Mouse (Mus musculus) neural tube, embryonic 11.5 days (tissue): ENCODE data around the gene Cnot2. TPM values are rescaled to one million over a fixed set of nuclear protein-coding genes. Genes with fewer than 3 reads are reported as not detected.

Experiments used
- ATAC-seq: fragments of 200-750 bp; cut with Nextera tagmentation; 2 replicates; pipeline ENCODE4 v1.8.0; 2017; ENCODE audit warnings: moderate number of reproducible peaks, mild to moderate bottlenecking, moderate TSS enrichment, moderate library complexity; ENCODE audit not compliant: insufficient read depth, low FRiP score, low TSS enrichment
- DNase-seq: peaks from one replicate; pipeline ENCODE4 v3.0.0-alpha.2; 2015; ENCODE audit warnings: low spot score
- H3K27ac ChIP-seq: fragments of 300-500 bp; sonication (generic); 2 replicates; pipeline ENCODE4 v1.5.1; 2014; ENCODE audit warnings: low read depth, mild to moderate bottlenecking, low read length
- H3K27me3 ChIP-seq: fragments of 300-500 bp; sonication (generic); 2 replicates; pipeline ENCODE4 v1.6.1; 2014; ENCODE audit warnings: mild to moderate bottlenecking, low read length, mixed read lengths; ENCODE audit not compliant: control insufficient read depth, insufficient read depth
- H3K36me3 ChIP-seq: fragments of 300-500 bp; sonication (generic); 2 replicates; pipeline ENCODE4 v1.6.1; 2014; ENCODE audit warnings: mild to moderate bottlenecking, low read length, moderate library complexity, mixed read lengths; ENCODE audit not compliant: control insufficient read depth, insufficient read depth
- H3K4me1 ChIP-seq: fragments of 300-500 bp; sonication (generic); 2 replicates; pipeline ENCODE4 v1.6.1; 2014; ENCODE audit warnings: low read length, mixed read lengths; ENCODE audit not compliant: control insufficient read depth, insufficient read depth
- H3K4me2 ChIP-seq: fragments of 300-500 bp; sonication (generic); 2 replicates; pipeline ENCODE4 v1.6.1; 2014; ENCODE audit warnings: low read depth, mild to moderate bottlenecking, moderate library complexity
- H3K4me3 ChIP-seq: fragments of 300-500 bp; sonication (generic); 2 replicates; pipeline ENCODE4 v1.5.1; 2014; ENCODE audit warnings: low read depth, low read length
- H3K9ac ChIP-seq: fragments of 300-500 bp; sonication (generic); 2 replicates; pipeline ENCODE4 v1.6.1; 2014; ENCODE audit warnings: mild to moderate bottlenecking, low read length
- H3K9me3 ChIP-seq: fragments of 300-500 bp; sonication (generic); 2 replicates; pipeline ENCODE4 v1.6.1; 2016; ENCODE audit warnings: low read length; ENCODE audit not compliant: control insufficient read depth
- WGBS: fragments of 180-500 bp; shearing (Covaris S2); extraction: QIAGEN DNeasy Blood & Tissue Kit; methylation state at CpG from one replicate; pipeline ENCODE4 v1.1.7; 2014; 5-methylcytosine and 5-hydroxymethylcytosine counted together
- polyA plus RNA-seq: library from polyadenylated mRNA; unstranded; fragments of >200 nt; fragmentation: Nextera tagmentation; extraction: Ambion mirVana; gene quantifications from 2 replicates; pipeline ENCODE4 v1.2.1, GENCODE M21; 2014

The Cnot2 gene
- polyA plus RNA-seq, 1 experiment from 2014 or later: 141 TPM

GRCm38 (mm10) chr10:116463753-116464345, 117.5 kb downstream of the Cnot2 start:
- no peak overlapping the region for H3K4me3 ChIP-seq
- ATAC-seq (no peak), DNase-seq (no peak)
- no peaks in the 10 kb centered on the region for H3K36me3 ChIP-seq
- no peaks in the 10 kb centered on the region for H3K4me1 ChIP-seq
- no peaks in the 10 kb centered on the region for H3K9me3 ChIP-seq
- 93% methylated on average over 12 of the region's 12 CpGs for WGBS
- no peak overlapping the region for H3K9ac ChIP-seq
- H3K27me3 ChIP-seq: no peaks in the 10 kb centered on the region
- no peak overlapping the region for H3K4me2 ChIP-seq
- no peak overlapping the region for H3K27ac ChIP-seq

DNA sequence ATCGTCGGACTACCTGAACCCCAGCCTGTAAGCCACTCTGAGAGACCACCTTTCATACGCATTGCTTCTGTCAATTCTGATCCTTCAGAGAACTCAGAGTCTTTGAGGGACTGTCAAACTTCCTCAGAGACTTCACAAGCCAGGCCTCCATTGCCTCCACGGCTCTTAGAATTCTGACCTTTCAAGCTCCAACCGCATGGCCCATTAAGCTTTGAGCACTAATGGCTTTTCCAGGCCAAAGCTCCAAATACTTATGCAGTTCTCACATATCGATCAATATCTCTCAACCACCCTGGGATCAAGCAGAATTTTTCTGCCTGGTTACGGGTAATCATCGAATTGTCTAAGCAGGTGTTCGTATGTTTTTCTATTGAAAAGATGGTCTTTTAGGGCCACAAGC, 119.9 kb downstream of the Cnot2 start:
- ATAC-seq: no peak
- H3K9me3 ChIP-seq: no peaks in the 10 kb centered on the region
- no peak overlapping the region for H3K4me2 ChIP-seq
- no peaks in the 10 kb centered on the region for H3K27me3 ChIP-seq
- no peak overlapping the region for H3K27ac ChIP-seq
- H3K36me3 ChIP-seq: no peaks in the 10 kb centered on the region; the same call in 1 of the 2 replicates
- 61% methylated on average over 9 of the region's 9 CpGs for WGBS
- DNase-seq: peak; percentile 16
- H3K9ac ChIP-seq: no peak overlapping the region
- H3K4me3 ChIP-seq: no peak overlapping the region
- no peaks in the 10 kb centered on the region for H3K4me1 ChIP-seq

GRCm38 (mm10) chr10:116458786-116459185, 122.5 kb downstream of the Cnot2 start:
- Histone ChIP-seq H3K27ac (no peak overlapping the region), H3K36me3 (no peaks in the 10 kb centered on the region; the same call in 1 of the 2 replicates), H3K27me3 (no peaks in the 10 kb centered on the region), H3K9me3 (no peaks in the 10 kb centered on the region), H3K9ac (no peak overlapping the region), H3K4me3 (no peak overlapping the region), H3K4me2 (no peak overlapping the region), H3K4me1 (no peaks in the 10 kb centered on the region)
- ATAC-seq: no peak
- 90% methylated on average over 9 of the region's 9 CpGs for WGBS
- no peak for DNase-seq

DNA sequence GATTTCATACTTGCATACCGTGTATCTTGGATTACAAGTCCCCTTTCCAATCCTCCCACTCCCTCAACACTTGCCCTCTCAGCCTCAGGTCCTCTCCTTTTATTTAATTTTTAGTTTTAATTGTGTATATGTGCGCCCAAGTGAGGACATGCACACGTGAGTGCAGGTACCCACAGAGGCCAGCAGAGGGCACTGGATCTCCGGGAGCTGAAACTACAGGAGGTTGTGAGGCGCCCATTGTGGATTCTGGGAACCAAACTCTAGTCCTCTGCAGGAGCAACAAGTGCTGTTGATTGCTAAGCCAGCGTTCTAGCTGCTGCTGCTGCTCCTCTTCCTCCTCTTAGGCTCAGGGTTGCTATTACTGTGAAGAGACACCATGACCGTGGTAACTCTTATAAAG, 128.5 kb downstream of the Cnot2 start:
- WGBS: 95% methylated on average over 7 of the region's 7 CpGs

DNA sequence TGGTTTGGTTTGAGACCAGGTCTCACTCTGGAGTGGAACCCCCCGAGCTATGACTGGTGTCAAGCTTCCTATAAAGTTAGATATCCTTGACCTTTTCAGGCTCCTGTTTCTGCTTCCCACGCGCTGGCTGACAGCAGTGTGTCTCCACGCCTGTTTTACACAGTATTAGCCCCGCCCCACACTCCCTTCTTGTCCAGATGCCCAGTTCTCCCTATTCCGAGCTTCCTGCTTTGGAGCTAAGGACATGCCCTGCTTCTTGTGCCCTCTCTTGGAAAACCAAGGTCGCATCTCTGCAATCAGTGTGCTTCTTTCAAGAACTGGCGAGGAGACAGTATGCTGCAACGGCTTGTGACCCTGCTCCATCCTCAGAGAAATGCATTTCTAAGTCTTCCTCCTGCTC, 130.7 kb downstream of the Cnot2 start:
- no peak overlapping the region for H3K4me2 ChIP-seq
- no peaks in the 10 kb centered on the region for H3K27me3 ChIP-seq
- no peaks in the 10 kb centered on the region for H3K36me3 ChIP-seq
- H3K4me3 ChIP-seq: no peak overlapping the region
- 80% methylated on average over 9 of the region's 9 CpGs for WGBS
- H3K27ac ChIP-seq: no peak overlapping the region
- H3K9me3 ChIP-seq: no peaks in the 10 kb centered on the region
- H3K9ac ChIP-seq: no peak overlapping the region
- no peaks in the 10 kb centered on the region for H3K4me1 ChIP-seq
- ATAC-seq (no peak), DNase-seq (no peak)

More for the DNA sequence above, 128.5 kb downstream of the Cnot2 start:
- H3K4me2 ChIP-seq: no peak overlapping the region
- no peaks in the 10 kb centered on the region for H3K9me3 ChIP-seq
- no peaks in the 10 kb centered on the region for H3K27me3 ChIP-seq
- no peak for ATAC-seq
- H3K27ac ChIP-seq: no peak overlapping the region
- no peaks in the 10 kb centered on the region for H3K4me1 ChIP-seq
- H3K4me3 ChIP-seq: no peak overlapping the region
- no peaks in the 10 kb centered on the region; the same call in 1 of the 2 replicates for H3K36me3 ChIP-seq
- H3K9ac ChIP-seq: no peak overlapping the region
- DNase-seq: no peak

GRCm38 (mm10) chr10:116448166-116448565, 133.1 kb downstream of the Cnot2 start:
- no peak for DNase-seq
- H3K27ac ChIP-seq: no peak overlapping the region
- no peak overlapping the region for H3K4me2 ChIP-seq
- no peaks in the 10 kb centered on the region for H3K4me1 ChIP-seq
- H3K9me3 ChIP-seq: no peaks in the 10 kb centered on the region
- WGBS: 96% methylated on average over 12 of the region's 12 CpGs
- H3K4me3 ChIP-seq: no peak overlapping the region
- H3K9ac ChIP-seq: no peak overlapping the region
- H3K36me3 ChIP-seq: no peaks in the 10 kb centered on the region
- ATAC-seq: no peak
- no peaks in the 10 kb centered on the region for H3K27me3 ChIP-seq

DNA sequence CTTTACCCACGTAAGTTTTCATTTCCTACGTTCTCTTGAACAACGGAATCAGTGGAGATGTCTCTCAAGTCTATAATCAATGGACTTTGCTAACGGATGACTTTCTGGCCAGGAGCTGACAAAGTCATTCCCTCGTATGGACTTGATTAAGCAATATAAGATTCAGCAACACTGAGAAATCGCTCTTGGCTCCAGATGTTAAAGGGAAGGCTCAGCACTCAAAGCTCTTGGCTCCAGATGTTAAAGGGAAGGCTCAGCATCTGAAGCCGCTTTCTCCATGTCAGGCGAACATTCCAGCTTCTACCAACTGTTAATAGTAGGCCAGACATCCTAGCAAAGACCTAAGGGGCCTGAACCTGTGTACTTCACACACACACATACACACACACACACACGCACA, 134.1 kb downstream of the Cnot2 start:
- H3K4me3 ChIP-seq: no peak overlapping the region
- H3K27ac ChIP-seq: no peak overlapping the region
- DNase-seq (no peak), ATAC-seq (no peak)
- H3K4me2 ChIP-seq: no peak overlapping the region
- H3K9ac ChIP-seq: no peak overlapping the region
- H3K9me3 ChIP-seq: no peaks in the 10 kb centered on the region
- WGBS: 89% methylated on average over 9 of the region's 9 CpGs
- no peaks in the 10 kb centered on the region for H3K27me3 ChIP-seq
- no peaks in the 10 kb centered on the region for H3K36me3 ChIP-seq
- no peaks in the 10 kb centered on the region for H3K4me1 ChIP-seq

GRCm38 (mm10) chr10:116446040-116446439, 135.3 kb downstream of the Cnot2 start:
- no peaks in the 10 kb centered on the region for H3K9me3 ChIP-seq
- WGBS: 95% methylated on average over 10 of the region's 12 CpGs
- no peak for ATAC-seq

DNA sequence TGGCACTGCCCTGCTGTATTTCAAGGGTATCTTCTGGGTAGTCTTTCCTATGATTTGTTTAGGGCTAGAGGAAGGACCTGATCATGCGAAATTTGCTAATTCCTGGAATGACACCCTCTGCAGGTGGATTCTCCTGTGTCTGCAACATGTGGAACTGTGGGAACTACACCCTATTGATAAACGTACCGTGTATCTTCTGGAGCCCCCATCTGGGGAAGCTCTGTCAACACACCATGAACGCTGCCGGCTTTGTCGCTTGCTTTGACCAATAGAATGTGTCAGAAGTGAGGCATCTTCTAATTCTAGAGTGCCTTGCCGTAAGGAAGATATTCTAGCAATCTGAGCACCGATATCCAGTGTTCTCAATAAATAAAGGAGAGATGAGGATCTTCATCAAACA, 136.5 kb downstream of the Cnot2 start:
- H3K36me3 ChIP-seq: no peaks in the 10 kb centered on the region
- no peak for DNase-seq
- H3K4me2 ChIP-seq: no peak overlapping the region
- no peaks in the 10 kb centered on the region for H3K9me3 ChIP-seq
- no peak for ATAC-seq
- no peak overlapping the region for H3K4me3 ChIP-seq
- H3K4me1 ChIP-seq: no peaks in the 10 kb centered on the region
- H3K9ac ChIP-seq: no peak overlapping the region
- no peak overlapping the region for H3K27ac ChIP-seq
- 97% methylated on average over 8 of the region's 8 CpGs for WGBS
- H3K27me3 ChIP-seq: no peaks in the 10 kb centered on the region

More at GRCm38 (mm10) chr10:116446040-116446439, 135.3 kb downstream of the Cnot2 start:
- no peaks in the 10 kb centered on the region for H3K36me3 ChIP-seq
- H3K9ac ChIP-seq: no peak overlapping the region
- no peaks in the 10 kb centered on the region for H3K4me1 ChIP-seq
- no peak overlapping the region for H3K4me2 ChIP-seq
- no peak overlapping the region for H3K27ac ChIP-seq
- no peaks in the 10 kb centered on the region for H3K27me3 ChIP-seq
- no peak overlapping the region for H3K4me3 ChIP-seq
- DNase-seq: no peak
